Mouse (Mus musculus) midbrain, embryonic 13.5 days (tissue): ENCODE measurements around the gene Trim24. TPM values are rescaled to one million over a fixed set of nuclear protein-coding genes. Genes with fewer than 3 reads are reported as not detected.
"Not testable (repeated sequence)": the region's sequence is repeated elsewhere in the genome, so short reads cannot be mapped to it uniquely, and the experiment has no call there.

Experiments used
- ATAC-seq: fragments of 200-750 bp; cut with Nextera tagmentation; 2 replicates; pipeline ENCODE4 v1.8.0; 2017; ENCODE audit warnings: mild to moderate bottlenecking, moderate TSS enrichment, moderate library complexity
- H3K27ac ChIP-seq: fragments of 300-500 bp; sonication (generic); 2 replicates; pipeline ENCODE4 v1.5.1; 2015; ENCODE audit warnings: inconsistent platforms, mild to moderate bottlenecking, moderate library complexity
- H3K27me3 ChIP-seq: fragments of 300-500 bp; sonication (generic); 2 replicates; pipeline ENCODE4 v1.6.1; 2015; ENCODE audit warnings: mild to moderate bottlenecking, inconsistent platforms
- H3K36me3 ChIP-seq: fragments of 300-500 bp; sonication (generic); 2 replicates; pipeline ENCODE4 v1.6.1; 2015; ENCODE audit warnings: mild to moderate bottlenecking, inconsistent platforms
- H3K4me1 ChIP-seq: fragments of 300-500 bp; sonication (generic); replicated peaks from 2 replicates; pipeline ENCODE4 v1.6.1; 2015; ENCODE audit warnings: inconsistent platforms
- H3K4me2 ChIP-seq: fragments of 300-500 bp; sonication (generic); replicated peaks from 2 replicates; pipeline ENCODE4 v1.6.1; 2015; ENCODE audit warnings: moderate library complexity, mild to moderate bottlenecking, inconsistent platforms
- H3K4me3 ChIP-seq: fragments of 300-500 bp; sonication (generic); replicated peaks from 2 replicates; pipeline ENCODE4 v1.5.1; 2015; ENCODE audit warnings: mild to moderate bottlenecking, inconsistent platforms
- H3K9ac ChIP-seq: fragments of 300-500 bp; sonication (generic); replicated peaks from 2 replicates; pipeline ENCODE4 v1.6.1; 2015; ENCODE audit warnings: mild to moderate bottlenecking, inconsistent platforms
- H3K9me3 ChIP-seq: fragments of 300-500 bp; sonication (generic); 2 replicates; pipeline ENCODE4 v1.6.1; 2016; ENCODE audit warnings: mild to moderate bottlenecking, inconsistent platforms
- WGBS: fragments of 180-500 bp; shearing (Covaris S2); methylation state at CpG from one replicate; pipeline ENCODE4 v1.1.7; 2015; 5-methylcytosine and 5-hydroxymethylcytosine counted together
- polyA plus RNA-seq: library from polyadenylated mRNA; unstranded; fragments of >200 nt; fragmentation: Nextera tagmentation; extraction: Ambion mirVana; gene quantifications from 2 replicates; pipeline ENCODE4 v1.2.1, GENCODE M21; 2015

Trim24 gene
- polyA plus RNA-seq, 1 experiment from 2014 or later: 30.8 TPM

DNA sequence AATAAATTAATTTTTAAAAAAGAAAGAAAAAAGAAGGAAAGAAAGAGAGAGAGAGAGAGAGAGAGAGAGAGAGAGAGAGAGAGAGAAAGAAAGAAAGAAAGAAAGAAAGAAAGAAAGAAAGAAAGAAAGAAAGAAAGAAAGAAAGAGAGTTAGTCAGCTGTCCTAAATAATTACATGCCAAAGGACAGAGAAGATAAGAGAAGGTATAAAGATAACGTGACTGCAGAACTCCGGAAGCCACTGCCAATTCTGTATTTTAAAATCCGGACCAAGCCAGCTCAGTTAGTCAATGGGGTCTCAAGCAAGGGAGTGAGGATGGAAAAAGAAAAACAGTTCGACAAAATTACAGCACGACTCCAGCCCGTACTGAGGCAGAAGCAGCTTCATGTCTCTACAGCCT, 25.7 kb upstream of the Trim24 start:
- whole genome bisulfite sequencing: 95% methylated on average over 6 of the region's 6 CpGs
- H3K9ac ChIP-seq, H3K4me3 ChIP-seq, H3K27me3 ChIP-seq, H3K36me3 ChIP-seq, H3K27ac ChIP-seq, H3K9me3 ChIP-seq, H3K4me1 ChIP-seq, ATAC-seq, H3K4me2 ChIP-seq: not testable (repeated sequence)

DNA sequence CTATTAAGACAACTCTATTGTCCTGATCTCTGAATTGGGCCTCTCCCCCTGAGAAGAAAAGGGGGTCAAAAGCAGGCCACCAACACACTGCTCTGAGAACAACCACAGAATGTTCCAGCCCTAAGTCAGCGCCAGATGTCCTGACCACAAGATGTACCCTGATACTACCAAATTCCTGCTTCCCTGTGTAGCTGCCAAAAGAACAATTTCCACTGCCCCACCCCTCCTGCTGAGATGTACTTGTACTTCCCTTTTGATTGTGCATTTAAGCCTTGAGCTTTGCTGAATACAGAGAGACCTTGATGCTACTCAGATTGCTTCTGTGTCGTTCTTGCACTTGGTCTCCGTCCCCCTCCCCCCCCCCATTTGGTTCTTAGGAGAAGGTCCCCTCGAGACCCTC, 23.1 kb upstream of the Trim24 start:
- not testable (repeated sequence) for H3K4me1 ChIP-seq, H3K4me2 ChIP-seq, H3K4me3 ChIP-seq, H3K27me3 ChIP-seq, H3K9me3 ChIP-seq, ATAC-seq, H3K9ac ChIP-seq, H3K36me3 ChIP-seq, H3K27ac ChIP-seq
- 83% methylated on average over 4 of the region's 4 CpGs for WGBS

DNA sequence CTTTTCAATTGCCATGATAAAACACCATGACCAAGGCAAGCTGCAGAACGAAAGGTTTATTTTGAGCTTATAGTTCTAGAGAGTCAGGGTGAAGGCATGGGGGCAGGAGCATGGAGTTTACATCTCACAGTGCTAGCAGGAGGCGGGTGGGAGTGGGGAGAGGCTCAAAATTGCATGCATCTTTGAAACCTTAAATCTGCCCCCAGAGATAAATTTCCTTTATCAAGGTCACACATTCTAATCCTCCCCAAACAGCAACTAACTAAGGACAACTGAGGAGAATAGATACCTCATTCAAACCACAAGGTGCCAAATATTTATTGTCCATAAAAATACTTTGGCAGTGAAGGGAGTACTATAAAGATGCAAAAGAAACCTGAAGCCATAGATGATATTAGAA, 19.3 kb upstream of the Trim24 start:
- Histone ChIP-seq H3K9ac (no peak overlapping the region), H3K4me1 (no peaks in the 10 kb centered on the region), H3K36me3 (no peaks in the 10 kb centered on the region), H3K9me3 (peaks cover 6% of the 10 kb centered on the region), H3K27me3 (no peaks in the 10 kb centered on the region), H3K27ac (no peak overlapping the region), H3K4me3 (no peak overlapping the region), H3K4me2 (no peak overlapping the region)
- ATAC-seq: no peak
- whole genome bisulfite sequencing: 98% methylated on average over 2 of the region's 2 CpGs

DNA sequence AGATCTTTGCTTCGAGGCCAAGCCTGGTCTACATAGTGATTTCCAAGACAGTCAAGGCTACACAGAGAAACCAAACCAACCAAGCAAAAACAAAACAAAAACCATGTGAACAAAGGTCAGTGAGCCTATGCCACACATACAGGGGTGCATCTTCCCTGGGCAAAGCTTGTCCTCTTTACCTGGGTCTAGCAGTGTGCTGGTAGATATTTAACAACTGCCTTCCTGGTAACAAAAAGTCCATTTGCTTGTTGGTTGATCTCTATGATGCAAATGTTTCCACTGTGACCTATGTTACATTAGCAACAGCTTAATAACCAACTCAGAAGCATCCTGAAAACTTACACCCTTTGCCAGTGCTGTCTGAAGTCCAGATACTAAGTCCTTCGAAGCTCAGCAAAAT, 17.3 kb upstream of the Trim24 start:
- no peak overlapping the region for H3K4me3 ChIP-seq
- no peak overlapping the region for H3K27ac ChIP-seq
- peaks cover 5% of the 10 kb centered on the region for H3K9me3 ChIP-seq
- WGBS: 91% methylated on average over 2 of the region's 2 CpGs
- no peak overlapping the region for H3K4me2 ChIP-seq
- H3K36me3 ChIP-seq: no peaks in the 10 kb centered on the region
- no peaks in the 10 kb centered on the region for H3K27me3 ChIP-seq
- no peak overlapping the region for H3K9ac ChIP-seq
- no peaks in the 10 kb centered on the region for H3K4me1 ChIP-seq
- ATAC-seq: no peak

DNA sequence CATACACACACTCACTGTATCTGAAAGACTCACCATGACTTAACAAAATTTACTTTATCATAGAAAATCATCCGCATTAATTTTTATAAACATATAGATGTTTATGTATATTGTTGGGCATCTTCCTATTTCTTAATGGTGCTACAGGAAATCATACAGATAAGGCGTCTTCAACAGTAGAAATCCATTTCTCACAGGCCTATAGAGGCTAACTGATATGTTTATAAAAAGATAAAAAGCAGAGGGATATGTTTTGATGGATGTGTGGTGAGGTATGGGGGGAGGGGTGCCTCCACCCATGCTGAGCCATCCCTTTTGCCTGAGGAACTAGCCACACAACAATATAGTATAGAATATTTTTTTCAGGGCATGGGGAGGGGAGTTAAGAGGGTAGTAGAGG, 15.2 kb upstream of the Trim24 start:
- no peak for ATAC-seq
- Histone ChIP-seq H3K27me3 (no peaks in the 10 kb centered on the region), H3K27ac (no peak overlapping the region), H3K9ac (no peak overlapping the region), H3K4me3 (no peak overlapping the region), H3K4me2 (no peak overlapping the region), H3K36me3 (no peaks in the 10 kb centered on the region), H3K9me3 (no peaks in the 10 kb centered on the region), H3K4me1 (no peaks in the 10 kb centered on the region)
- WGBS: 96% methylated on average over 2 of the region's 2 CpGs

DNA sequence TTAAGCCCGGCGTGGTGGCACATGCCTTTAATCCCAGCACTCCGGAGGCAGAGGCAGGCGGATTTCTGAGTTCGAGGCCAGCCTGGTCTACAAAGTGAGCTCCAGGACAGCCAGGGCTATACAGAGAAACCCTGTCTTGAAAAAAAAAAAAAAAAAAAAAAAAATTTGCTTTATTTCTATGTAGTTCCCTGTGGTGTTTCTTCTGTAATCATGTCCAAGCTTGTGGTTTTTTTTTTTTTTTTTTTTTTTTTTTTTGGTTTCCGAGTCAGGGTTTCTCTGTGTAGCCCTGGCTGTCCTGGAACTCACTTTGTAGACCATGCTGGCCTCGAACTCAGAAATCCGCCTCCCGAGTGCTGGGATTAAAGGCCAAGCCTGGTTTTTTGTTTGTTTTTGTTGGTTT, 14.3 kb upstream of the Trim24 start:
- not testable (repeated sequence) for H3K4me2 ChIP-seq, H3K4me1 ChIP-seq, H3K27me3 ChIP-seq, H3K4me3 ChIP-seq, H3K27ac ChIP-seq, H3K9ac ChIP-seq, H3K36me3 ChIP-seq, H3K9me3 ChIP-seq, ATAC-seq
- 92% methylated on average over 9 of the region's 9 CpGs for WGBS

DNA sequence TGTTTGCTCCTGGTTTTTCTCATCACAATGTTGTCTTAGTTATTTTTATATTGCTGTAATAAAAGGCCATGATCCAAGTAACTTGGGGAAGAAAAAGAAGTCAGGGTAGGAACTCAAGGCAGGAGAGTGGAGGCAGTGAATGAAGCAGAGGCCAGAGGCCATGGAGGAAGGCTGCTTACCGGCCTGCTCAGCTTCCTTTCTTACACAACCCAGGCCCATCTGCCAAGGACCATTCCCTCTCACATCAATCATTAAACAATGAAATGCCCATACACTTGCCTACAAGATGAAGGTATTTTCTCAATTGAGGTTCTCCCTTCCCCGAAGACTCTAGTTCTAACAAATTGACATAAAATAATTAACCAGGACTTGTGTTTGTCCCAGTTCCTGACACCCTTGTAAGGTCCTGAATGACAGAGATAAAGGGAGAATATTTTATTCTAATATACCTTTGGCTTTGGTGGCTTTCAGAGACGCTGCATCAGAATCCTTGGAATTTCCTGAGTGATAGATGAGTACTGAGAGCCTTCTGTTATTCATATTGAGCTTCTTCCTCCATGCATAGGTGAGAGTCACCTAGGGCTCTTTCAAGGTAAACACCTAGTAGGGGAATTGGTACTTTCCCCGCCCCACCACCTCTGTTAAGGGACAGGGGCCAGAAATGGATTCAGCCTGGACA, 13.3 kb upstream of the Trim24 start:
- no peaks in the 10 kb centered on the region for H3K36me3 ChIP-seq
- no peaks in the 10 kb centered on the region for H3K9me3 ChIP-seq
- ATAC-seq: no peak
- H3K4me2 ChIP-seq: no peak overlapping the region
- no peak overlapping the region for H3K27ac ChIP-seq
- no peak overlapping the region for H3K4me3 ChIP-seq
- 77% methylated on average over 4 of the region's 4 CpGs for WGBS
- no peaks in the 10 kb centered on the region for H3K4me1 ChIP-seq
- H3K9ac ChIP-seq: no peak overlapping the region
- H3K27me3 ChIP-seq: no peaks in the 10 kb centered on the region

DNA sequence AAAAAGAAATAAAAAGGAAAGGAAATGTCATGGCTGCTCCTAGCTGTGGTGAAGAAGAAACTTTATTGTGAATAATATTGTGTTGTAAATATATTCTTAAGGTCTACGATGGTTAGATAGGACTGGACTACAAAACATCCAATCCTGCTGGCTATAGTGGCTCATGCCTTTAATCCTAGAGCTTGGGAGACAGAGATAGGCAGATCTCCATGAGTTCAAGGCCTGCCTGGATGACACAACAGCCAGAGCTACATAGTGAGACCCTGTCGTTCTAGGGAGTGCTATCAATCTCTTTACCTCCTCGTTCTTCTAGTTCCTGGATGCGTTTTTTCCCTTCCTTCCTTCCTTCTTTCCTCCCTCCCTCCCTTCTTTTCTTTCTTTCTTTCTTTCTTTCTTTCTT, 12.5 kb upstream of the Trim24 start:
- Histone ChIP-seq H3K9ac (no peak overlapping the region), H3K27me3 (no peaks in the 10 kb centered on the region), H3K9me3 (no peaks in the 10 kb centered on the region), H3K4me1 (no peaks in the 10 kb centered on the region), H3K27ac (no peak overlapping the region), H3K4me2 (no peak overlapping the region), H3K4me3 (no peak overlapping the region), H3K36me3 (no peaks in the 10 kb centered on the region)
- ATAC-seq: no peak
- 85% methylated on average over 4 of the region's 4 CpGs for WGBS

DNA sequence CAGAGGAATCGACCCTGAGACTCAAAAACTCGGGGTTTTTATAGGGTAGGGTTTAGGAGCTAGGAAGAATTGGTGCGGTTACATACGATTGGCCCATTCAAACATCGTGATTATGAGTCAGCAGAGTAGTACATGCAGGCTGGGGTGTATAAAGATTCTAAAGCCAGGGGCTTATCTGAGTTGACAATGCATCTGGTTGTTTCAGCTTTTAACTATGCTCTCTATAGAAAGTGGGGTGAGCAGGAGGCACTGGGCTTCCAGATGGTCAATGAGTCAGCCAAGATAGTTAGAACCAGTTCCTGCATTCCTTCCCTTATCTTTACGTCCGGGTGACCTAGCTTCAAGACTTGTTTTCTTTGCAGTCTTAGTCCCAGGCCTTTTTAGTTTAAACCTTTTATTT, 7.7 kb upstream of the Trim24 start:
- Histone ChIP-seq H3K9me3 (no peaks in the 10 kb centered on the region), H3K4me2 (no peak overlapping the region), H3K4me3 (no peak overlapping the region), H3K36me3 (no peaks in the 10 kb centered on the region), H3K4me1 (no peaks in the 10 kb centered on the region), H3K9ac (no peak overlapping the region), H3K27me3 (no peaks in the 10 kb centered on the region), H3K27ac (no peak overlapping the region)
- ATAC-seq: no peak
- 90% methylated on average over 7 of the region's 7 CpGs for WGBS

DNA sequence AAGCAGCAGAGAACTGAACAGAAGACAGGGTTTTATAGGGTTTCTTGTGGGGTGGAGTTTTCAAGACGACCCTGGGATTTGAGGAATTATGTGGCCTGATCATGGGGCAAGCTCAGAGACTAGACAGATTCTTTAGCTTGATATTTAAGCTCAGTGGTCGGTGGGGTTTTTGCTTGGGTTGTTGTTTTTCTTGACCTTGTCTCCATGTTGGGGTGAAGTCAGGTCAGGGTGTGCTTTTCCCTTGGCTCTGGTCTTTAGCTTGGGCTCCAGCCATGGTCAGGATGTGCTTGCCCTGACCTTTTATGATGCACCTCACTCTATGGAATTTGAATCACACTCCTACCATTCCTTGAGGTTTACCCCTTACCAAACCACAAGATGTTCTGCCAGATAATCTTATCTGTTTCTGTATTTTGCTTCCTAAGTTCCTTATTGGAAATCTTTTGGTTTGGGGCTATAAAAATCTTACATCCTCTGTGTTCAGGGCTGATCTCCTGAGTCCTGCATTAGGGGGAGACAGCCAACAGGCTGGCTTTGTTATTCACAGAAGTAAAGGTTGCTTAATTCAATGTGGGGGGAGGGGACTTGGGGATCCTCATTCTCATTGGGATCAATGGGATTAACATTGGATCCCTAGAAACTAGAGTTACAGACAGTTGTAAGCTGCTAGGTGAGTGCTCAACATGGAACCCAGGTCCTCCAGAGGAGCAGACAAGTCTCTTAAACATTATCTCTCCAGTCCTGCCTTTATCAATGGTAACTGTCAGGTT, 6.5 kb upstream of the Trim24 start:
- H3K27me3 ChIP-seq: no peaks in the 10 kb centered on the region
- WGBS: 84% methylated on average over 2 of the region's 2 CpGs
- H3K36me3 ChIP-seq: no peaks in the 10 kb centered on the region
- no peak overlapping the region for H3K27ac ChIP-seq
- no peaks in the 10 kb centered on the region for H3K9me3 ChIP-seq
- H3K9ac ChIP-seq: no peak overlapping the region
- no peak overlapping the region for H3K4me3 ChIP-seq
- no peaks in the 10 kb centered on the region for H3K4me1 ChIP-seq
- ATAC-seq: no peak
- no peak overlapping the region for H3K4me2 ChIP-seq

DNA sequence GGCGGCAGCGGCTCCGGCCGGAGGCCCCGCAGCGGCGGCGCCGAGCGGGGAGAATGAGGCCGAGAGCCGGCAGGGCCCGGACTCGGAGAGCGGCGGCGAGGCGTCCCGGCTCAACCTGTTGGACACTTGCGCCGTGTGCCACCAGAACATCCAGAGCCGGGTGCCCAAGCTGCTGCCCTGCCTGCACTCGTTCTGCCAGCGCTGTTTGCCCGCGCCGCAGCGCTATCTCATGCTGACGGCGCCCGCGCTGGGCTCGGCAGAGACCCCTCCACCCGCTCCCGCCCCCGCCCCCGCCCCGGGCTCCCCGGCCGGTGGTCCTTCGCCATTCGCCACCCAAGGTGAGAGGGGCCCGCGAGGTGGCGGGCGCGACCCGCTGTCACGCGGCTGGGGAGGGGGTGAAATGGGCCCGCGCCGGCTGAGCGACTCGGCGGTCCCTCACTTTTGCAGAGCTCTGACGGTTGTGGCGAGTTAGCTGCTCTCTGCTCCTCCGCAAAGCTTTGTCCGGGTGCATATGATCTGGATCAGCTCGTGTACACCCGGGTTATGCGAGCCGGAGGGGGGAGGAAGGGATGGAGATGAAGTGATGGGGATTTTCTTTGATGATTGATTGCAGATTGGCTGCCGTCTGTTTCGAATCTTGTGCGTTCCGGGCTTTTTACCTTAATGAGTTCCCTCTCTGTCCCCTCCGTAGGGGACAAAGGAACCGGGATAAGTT, 683 bp downstream of the Trim24 start:
- Histone ChIP-seq H3K9ac (peak overlapping the region; percentile 96), H3K36me3 (peaks cover 36% of the 10 kb centered on the region), H3K27me3 (no peaks in the 10 kb centered on the region), H3K27ac (peak overlapping the region; percentile 100), H3K9me3 (peaks cover 41% of the 10 kb centered on the region), H3K4me3 (peak overlapping the region; percentile 86), H3K4me1 (no peaks in the 10 kb centered on the region), H3K4me2 (peak overlapping the region; percentile 43)
- WGBS: 1% methylated on average over 43 of the region's 70 CpGs
- ATAC-seq: peak; percentile 77

DNA sequence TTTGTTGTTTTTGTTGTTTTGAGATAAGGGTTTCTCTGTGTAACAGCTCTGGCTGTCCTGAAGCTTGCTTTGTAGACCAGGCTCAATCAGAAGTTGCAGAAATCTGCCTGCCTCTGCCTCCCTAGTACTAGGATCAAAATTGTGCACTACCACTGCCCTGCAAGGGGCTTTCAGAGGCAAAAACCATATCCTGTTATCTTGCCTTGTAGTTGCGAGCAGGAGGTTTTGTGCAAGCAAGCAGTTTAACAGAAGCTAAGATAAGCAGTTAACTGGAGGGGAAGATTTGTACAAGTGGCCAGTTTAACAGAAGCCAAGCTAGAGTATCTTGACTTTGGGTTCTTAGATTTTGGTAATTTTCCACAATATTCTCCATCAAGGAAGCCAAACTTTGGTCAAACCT, 2.2 kb downstream of the Trim24 start:
- H3K4me2 ChIP-seq: no peak overlapping the region
- no peak for ATAC-seq
- peak overlapping the region; percentile 86 for H3K4me3 ChIP-seq
- peaks cover 52% of the 10 kb centered on the region for H3K36me3 ChIP-seq
- H3K9me3 ChIP-seq: peaks cover 56% of the 10 kb centered on the region
- WGBS: 87% methylated on average over 1 of the region's 1 CpGs
- H3K27ac ChIP-seq: no peak overlapping the region
- H3K27me3 ChIP-seq: no peaks in the 10 kb centered on the region
- no peaks in the 10 kb centered on the region for H3K4me1 ChIP-seq
- no peak overlapping the region for H3K9ac ChIP-seq
